Mouse (Mus musculus): Measurements from ENCODE around the gene Psme4. TPM values are rescaled to one million over a fixed set of nuclear protein-coding genes. Genes with fewer than 3 reads are reported as not detected.

Gene Psme4
- polyA plus RNA-seq, 1 experiment from 2014 or later = 17.3 TPM

- Histone ChIP-seq H3K4me1 (no peaks in the 10 kb centered on the region), H3K9me3 (no peaks in the 10 kb centered on the region), H3K27me3 (replicated peaks) (no peaks in the 10 kb centered on the region), H3K4me3 (replicated peaks) (no peak overlapping the region), H3K9ac (no peak overlapping the region), H3K4me2 (no peak overlapping the region), H3K36me3 (no peaks in the 10 kb centered on the region), H3K27ac (no peak overlapping the region)
- 92% methylated on average over 3 of the region's 3 CpGs for WGBS
- ATAC-seq (ENCODE audit: insufficient read depth, low FRiP score, low read depth) = no peak
Measured at GRCm38 (mm10) chr11:30912311-30912710, 140.8 kb downstream of the Psme4 start.

GRCm38 (mm10) chr11:30920641-30921040 lies 149.1 kb downstream of the Psme4 start:
- Histone ChIP-seq H3K4me1 (no peaks in the 10 kb centered on the region), H3K27me3 (replicated peaks) (no peaks in the 10 kb centered on the region), H3K36me3 (no peaks in the 10 kb centered on the region), H3K27ac (no peak overlapping the region), H3K9me3 (no peaks in the 10 kb centered on the region), H3K4me3 (replicated peaks) (no peak overlapping the region), H3K4me2 (no peak overlapping the region), H3K9ac (no peak overlapping the region)
- 73% methylated on average over 1 of the region's 1 CpGs for WGBS
- ATAC-seq (ENCODE audit: insufficient read depth, low FRiP score, low read depth) = no peak

- Histone ChIP-seq H3K4me3 (replicated peaks) (no peak overlapping the region), H3K4me2 (no peak overlapping the region), H3K9me3 (no peaks in the 10 kb centered on the region), H3K36me3 (peaks cover 7% of the 10 kb centered on the region), H3K4me1 (no peaks in the 10 kb centered on the region), H3K9ac (no peak overlapping the region), H3K27ac (no peak overlapping the region), H3K27me3 (replicated peaks) (no peaks in the 10 kb centered on the region)
- no peak for ATAC-seq (ENCODE audit: insufficient read depth, low FRiP score, low read depth)
- 93% methylated on average over 3 of the region's 3 CpGs for WGBS
Measured at GRCm38 (mm10) chr11:30923283-30923682, 151.8 kb downstream of the Psme4 start.

GRCm38 (mm10) chr11:30928079-30928478 lies 156.6 kb downstream of the Psme4 start:
- Histone ChIP-seq H3K27ac (no peak overlapping the region), H3K9ac (no peak overlapping the region), H3K4me3 (replicated peaks) (no peak overlapping the region), H3K27me3 (replicated peaks) (no peaks in the 10 kb centered on the region), H3K4me2 (no peak overlapping the region), H3K9me3 (no peaks in the 10 kb centered on the region), H3K36me3 (peaks cover 9% of the 10 kb centered on the region), H3K4me1 (no peaks in the 10 kb centered on the region)
- ATAC-seq (ENCODE audit: insufficient read depth, low FRiP score, low read depth) = no peak

GRCm38 (mm10) chr11:30928498-30928897 lies 157.0 kb downstream of the Psme4 start:
- H3K36me3 ChIP-seq = peaks cover 9% of the 10 kb centered on the region
- ATAC-seq (ENCODE audit: insufficient read depth, low FRiP score, low read depth) = no peak
- H3K4me1 ChIP-seq = no peaks in the 10 kb centered on the region
- no peak overlapping the region for H3K4me2 ChIP-seq
- H3K9me3 ChIP-seq = no peaks in the 10 kb centered on the region
- H3K27me3 ChIP-seq (replicated peaks) = no peaks in the 10 kb centered on the region
- no peak overlapping the region for H3K9ac ChIP-seq
- H3K27ac ChIP-seq = no peak overlapping the region
- no peak overlapping the region for H3K4me3 ChIP-seq (replicated peaks)
- 88% methylated on average over 1 of the region's 1 CpGs for WGBS

Other genes starting within 250 kb of the Psme4 start
- gene Acyp2, start 122.1 kb upstream of the Psme4 start, polyA plus RNA-seq (2015; fragmentation: Nextera tagmentation; extraction: Ambion mirVana) = 12.0 and 15.6 TPM in 2 replicates
- gene Gpr75, start 113.6 kb downstream of the Psme4 start, polyA plus RNA-seq (2015; fragmentation: Nextera tagmentation; extraction: Ambion mirVana) = 0.21 and 0.37 TPM in 2 replicates
- gene Asb3, start 113.7 kb downstream of the Psme4 start, polyA plus RNA-seq (2015; fragmentation: Nextera tagmentation; extraction: Ambion mirVana) = 25.9 and 27.6 TPM in 2 replicates
- gene Erlec1, start 182.6 kb downstream of the Psme4 start, polyA plus RNA-seq (2015; fragmentation: Nextera tagmentation; extraction: Ambion mirVana) = 11.5 and 12.4 TPM in 2 replicates
- gene Chac2, start 214.6 kb downstream of the Psme4 start, polyA plus RNA-seq (2015; fragmentation: Nextera tagmentation; extraction: Ambion mirVana) = 31.0 and 36.7 TPM in 2 replicates